Mouse (Mus musculus) neural tube, embryonic 11.5 days (tissue): ENCODE data around the gene Arhgap29. TPM values are rescaled to one million over a fixed set of nuclear protein-coding genes. Genes with fewer than 3 reads are reported as not detected.

ENCODE experiments used
- ATAC-seq: fragments of 200-750 bp; cut with Nextera tagmentation; 2 replicates; pipeline ENCODE4 v1.8.0; 2017; ENCODE audit warnings: moderate number of reproducible peaks, mild to moderate bottlenecking, moderate TSS enrichment, moderate library complexity; ENCODE audit not compliant: insufficient read depth, low FRiP score, low TSS enrichment
- DNase-seq: peaks from one replicate; pipeline ENCODE4 v3.0.0-alpha.2; 2015; ENCODE audit warnings: low spot score
- H3K27ac ChIP-seq: fragments of 300-500 bp; sonication (generic); 2 replicates; pipeline ENCODE4 v1.5.1; 2014; ENCODE audit warnings: low read depth, mild to moderate bottlenecking, low read length
- H3K27me3 ChIP-seq: fragments of 300-500 bp; sonication (generic); 2 replicates; pipeline ENCODE4 v1.6.1; 2014; ENCODE audit warnings: mild to moderate bottlenecking, low read length, mixed read lengths; ENCODE audit not compliant: control insufficient read depth, insufficient read depth
- H3K36me3 ChIP-seq: fragments of 300-500 bp; sonication (generic); 2 replicates; pipeline ENCODE4 v1.6.1; 2014; ENCODE audit warnings: mild to moderate bottlenecking, low read length, moderate library complexity, mixed read lengths; ENCODE audit not compliant: control insufficient read depth, insufficient read depth
- H3K4me1 ChIP-seq: fragments of 300-500 bp; sonication (generic); 2 replicates; pipeline ENCODE4 v1.6.1; 2014; ENCODE audit warnings: low read length, mixed read lengths; ENCODE audit not compliant: control insufficient read depth, insufficient read depth
- H3K4me2 ChIP-seq: fragments of 300-500 bp; sonication (generic); 2 replicates; pipeline ENCODE4 v1.6.1; 2014; ENCODE audit warnings: low read depth, mild to moderate bottlenecking, moderate library complexity
- H3K4me3 ChIP-seq: fragments of 300-500 bp; sonication (generic); 2 replicates; pipeline ENCODE4 v1.5.1; 2014; ENCODE audit warnings: low read depth, low read length
- H3K9ac ChIP-seq: fragments of 300-500 bp; sonication (generic); 2 replicates; pipeline ENCODE4 v1.6.1; 2014; ENCODE audit warnings: mild to moderate bottlenecking, low read length
- H3K9me3 ChIP-seq: fragments of 300-500 bp; sonication (generic); 2 replicates; pipeline ENCODE4 v1.6.1; 2016; ENCODE audit warnings: low read length; ENCODE audit not compliant: control insufficient read depth
- WGBS: fragments of 180-500 bp; shearing (Covaris S2); extraction: QIAGEN DNeasy Blood & Tissue Kit; methylation state at CpG from one replicate; pipeline ENCODE4 v1.1.7; 2014; 5-methylcytosine and 5-hydroxymethylcytosine counted together
- polyA plus RNA-seq: library from polyadenylated mRNA; unstranded; fragments of >200 nt; fragmentation: Nextera tagmentation; extraction: Ambion mirVana; gene quantifications from 2 replicates; pipeline ENCODE4 v1.2.1, GENCODE M21; 2014

The Arhgap29 gene
- polyA plus RNA-seq, 1 experiment from 2014 or later = 35.5 TPM

DNA sequence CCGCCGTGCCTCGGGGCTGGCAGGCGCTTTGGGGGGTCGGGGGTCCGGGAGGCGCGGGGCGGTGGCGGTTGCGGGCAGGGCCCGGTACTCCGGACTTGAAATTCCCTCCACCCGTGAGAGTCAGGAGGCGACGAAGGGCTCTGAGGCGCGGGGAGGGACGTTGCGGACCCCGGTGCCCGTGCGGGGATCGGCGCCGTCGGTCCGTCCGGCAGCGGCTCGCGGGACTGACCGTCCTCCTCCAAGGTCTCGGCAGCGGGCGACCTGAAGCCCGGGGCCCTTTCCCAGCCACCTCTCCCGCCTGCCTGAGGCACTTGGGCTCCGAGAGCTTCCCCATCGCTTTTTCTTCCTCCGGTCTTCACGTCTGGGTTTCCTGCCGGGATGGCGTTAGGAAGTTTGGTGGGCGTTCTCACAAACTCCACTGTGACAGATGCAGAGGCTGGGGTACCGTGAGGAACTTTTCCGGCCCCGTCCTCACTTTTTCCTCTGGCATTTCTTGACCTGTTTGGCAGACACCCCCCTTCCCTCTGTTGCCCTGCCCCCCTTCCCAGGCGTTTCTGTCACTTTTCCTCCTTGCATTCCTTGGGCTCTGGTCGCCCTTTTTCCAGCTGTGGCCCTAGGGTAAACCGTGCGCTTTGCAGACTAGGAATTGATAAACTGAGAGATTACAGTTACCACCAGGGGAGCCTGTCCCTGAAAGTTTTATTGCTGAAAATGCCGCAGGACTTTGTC is 1.3 kb downstream of the Arhgap29 start:
- H3K4me3 ChIP-seq = peak overlapping the region; percentile 61
- ATAC-seq (peak; percentile 5; the same call in 1 of the 2 replicates), DNase-seq (peak; percentile 26)
- H3K27me3 ChIP-seq = peaks cover 12% of the 10 kb centered on the region
- H3K36me3 ChIP-seq = no peaks in the 10 kb centered on the region
- no peaks in the 10 kb centered on the region for H3K9me3 ChIP-seq
- WGBS = under 1% methylated on average over 45 of the region's 53 CpGs
- no peaks in the 10 kb centered on the region for H3K4me1 ChIP-seq
- H3K27ac ChIP-seq = no peak overlapping the region
- H3K9ac ChIP-seq = peak overlapping the region; percentile 61
- peak overlapping the region; percentile 87 for H3K4me2 ChIP-seq

DNA sequence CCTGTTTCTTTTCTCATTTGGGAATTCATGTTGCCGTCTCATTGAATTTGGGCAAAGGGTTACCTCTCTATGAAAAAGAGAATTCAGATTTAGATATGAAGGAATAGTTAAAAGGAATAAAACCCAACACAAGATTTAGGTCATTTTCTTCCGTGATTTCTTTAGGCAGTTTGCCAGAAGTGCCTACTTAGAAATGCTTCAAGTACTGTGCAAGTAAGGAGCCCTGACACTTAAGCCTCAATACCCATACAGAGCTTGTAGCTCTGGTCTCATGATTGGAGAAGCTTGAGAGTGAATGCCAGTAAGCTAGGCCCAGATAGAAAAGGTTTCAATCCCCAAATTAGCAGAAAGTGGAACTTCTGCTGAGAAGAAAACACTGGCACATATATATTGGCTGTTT is 2.1 kb downstream of the Arhgap29 start:
- DNase-seq = no peak
- 58% methylated on average over 2 of the region's 2 CpGs for WGBS
- H3K27ac ChIP-seq = no peak overlapping the region
- H3K36me3 ChIP-seq = no peaks in the 10 kb centered on the region
- no peaks in the 10 kb centered on the region for H3K4me1 ChIP-seq
- no peak overlapping the region for H3K9ac ChIP-seq
- no peak for ATAC-seq
- no peak overlapping the region; the same call in 1 of the 2 replicates for H3K4me3 ChIP-seq
- no peaks in the 10 kb centered on the region for H3K9me3 ChIP-seq
- H3K4me2 ChIP-seq = no peak overlapping the region
- peaks cover 12% of the 10 kb centered on the region for H3K27me3 ChIP-seq

DNA sequence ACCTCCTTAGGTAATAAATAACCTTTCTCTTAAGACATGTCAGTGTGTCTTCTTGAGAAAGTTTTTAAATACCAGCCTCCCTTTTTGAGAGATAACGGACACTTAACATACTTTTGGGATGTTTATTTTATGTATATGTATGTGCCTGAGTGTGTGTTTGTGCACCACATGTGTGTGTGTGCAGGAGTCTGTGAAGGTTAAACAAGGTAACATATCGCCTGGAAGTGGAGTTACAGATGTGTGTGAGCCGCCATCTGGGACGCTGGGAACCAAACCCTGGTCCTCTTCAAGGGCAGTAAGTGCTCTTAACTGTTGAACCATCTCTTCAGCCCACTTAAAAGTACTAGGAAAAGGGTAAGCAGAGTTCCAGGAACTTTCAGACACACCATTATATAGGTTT is 3.2 kb downstream of the Arhgap29 start:
- no peaks in the 10 kb centered on the region for H3K9me3 ChIP-seq
- DNase-seq = no peak
- no peaks in the 10 kb centered on the region for H3K4me1 ChIP-seq
- no peak overlapping the region for H3K4me3 ChIP-seq
- no peaks in the 10 kb centered on the region for H3K36me3 ChIP-seq
- WGBS = 96% methylated on average over 4 of the region's 4 CpGs
- peaks cover 12% of the 10 kb centered on the region for H3K27me3 ChIP-seq
- ATAC-seq = no peak
- no peak overlapping the region for H3K4me2 ChIP-seq
- H3K27ac ChIP-seq = no peak overlapping the region
- no peak overlapping the region for H3K9ac ChIP-seq

DNA sequence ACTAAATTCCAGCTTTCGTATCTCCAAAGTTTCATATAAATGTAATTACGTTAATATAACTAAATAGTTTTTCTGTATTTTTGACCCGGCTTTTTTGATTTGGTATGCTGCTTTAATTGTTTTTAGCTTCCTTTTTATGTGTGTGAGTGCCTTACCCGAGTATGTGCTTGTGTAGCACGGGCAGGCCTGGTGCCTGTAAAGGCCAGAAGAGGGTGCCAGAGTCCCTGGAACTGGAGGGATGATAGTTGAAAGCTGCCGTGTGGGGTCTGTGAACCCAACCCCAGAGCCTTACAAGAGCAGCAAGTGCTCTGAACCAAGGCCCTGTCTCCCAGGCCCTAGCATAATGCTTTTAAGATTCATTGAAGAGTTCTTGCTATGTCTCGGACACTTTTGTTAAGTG is 4.4 kb downstream of the Arhgap29 start:
- ATAC-seq (no peak), DNase-seq (no peak)
- H3K4me1 ChIP-seq = no peaks in the 10 kb centered on the region
- no peaks in the 10 kb centered on the region for H3K36me3 ChIP-seq
- H3K4me3 ChIP-seq = no peak overlapping the region
- H3K4me2 ChIP-seq = no peak overlapping the region
- peaks cover 12% of the 10 kb centered on the region for H3K27me3 ChIP-seq
- H3K27ac ChIP-seq = no peak overlapping the region
- no peak overlapping the region for H3K9ac ChIP-seq
- H3K9me3 ChIP-seq = no peaks in the 10 kb centered on the region
- 88% methylated on average over 7 of the region's 7 CpGs for WGBS

DNA sequence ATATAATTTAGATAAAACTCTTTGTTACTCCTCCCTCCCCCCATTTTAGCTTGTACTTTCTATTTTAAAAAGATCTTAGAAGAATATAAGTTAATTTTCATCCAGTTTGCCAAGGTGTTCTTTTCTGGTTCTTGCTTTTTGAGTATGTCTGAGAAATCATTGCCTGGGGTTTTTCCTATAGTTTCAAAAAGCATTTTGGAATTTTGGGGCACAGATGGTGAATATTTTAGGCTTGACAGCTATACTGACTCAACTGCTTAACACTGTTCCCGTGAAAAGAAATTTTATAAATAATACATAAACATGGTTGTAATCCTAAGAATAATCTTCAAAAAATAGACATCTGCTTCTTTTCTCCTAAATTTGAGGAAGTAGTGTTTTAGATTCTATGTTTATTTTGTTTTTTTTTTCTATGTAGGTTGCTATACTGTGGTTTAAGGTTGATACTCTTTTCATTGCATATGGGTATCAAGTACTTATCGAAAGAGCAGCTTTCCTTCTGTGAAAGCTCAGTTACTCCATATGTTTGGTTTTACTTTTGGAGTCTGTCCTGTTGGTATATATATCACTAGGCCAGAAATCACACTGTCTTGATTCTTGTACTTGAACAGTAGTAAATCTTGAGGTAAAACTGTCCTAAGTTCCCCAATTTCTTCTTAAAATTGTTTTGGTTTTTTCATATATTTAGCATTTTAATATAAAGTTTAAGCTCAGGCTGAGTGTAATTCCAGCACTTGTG is 5.4 kb downstream of the Arhgap29 start:
- peaks cover 12% of the 10 kb centered on the region for H3K27me3 ChIP-seq
- no peak for ATAC-seq
- H3K4me3 ChIP-seq = no peak overlapping the region
- no peaks in the 10 kb centered on the region for H3K4me1 ChIP-seq
- no peak overlapping the region for H3K9ac ChIP-seq
- 87% methylated on average over 2 of the region's 2 CpGs for WGBS
- H3K36me3 ChIP-seq = no peaks in the 10 kb centered on the region
- H3K27ac ChIP-seq = no peak overlapping the region
- no peak for DNase-seq
- H3K4me2 ChIP-seq = no peak overlapping the region
- no peaks in the 10 kb centered on the region for H3K9me3 ChIP-seq

DNA sequence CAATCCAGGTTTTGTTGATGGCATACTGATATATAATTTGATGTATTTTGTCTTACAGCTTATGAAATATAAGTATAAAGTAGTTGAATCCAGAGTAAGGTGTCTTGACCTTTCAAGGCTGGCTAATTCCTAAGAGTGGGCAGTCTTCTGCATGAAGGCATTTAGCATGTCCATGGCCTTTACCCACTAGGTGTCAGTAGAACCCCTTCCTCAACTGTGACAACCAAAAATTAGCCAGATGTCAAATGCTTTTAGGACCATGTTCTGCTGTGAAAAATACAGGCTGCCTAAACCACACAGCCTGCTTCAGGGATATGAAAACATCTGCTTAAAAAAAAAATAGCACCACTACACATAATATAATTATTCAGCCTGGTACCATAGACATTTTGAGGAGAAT is 11.8 kb downstream of the Arhgap29 start:
- Histone ChIP-seq H3K27me3 (no peaks in the 10 kb centered on the region), H3K27ac (no peak overlapping the region), H3K9ac (no peak overlapping the region), H3K9me3 (no peaks in the 10 kb centered on the region), H3K4me3 (no peak overlapping the region), H3K4me1 (no peaks in the 10 kb centered on the region), H3K36me3 (no peaks in the 10 kb centered on the region), H3K4me2 (no peak overlapping the region)
- ATAC-seq = no peak
- peak; percentile 56 for DNase-seq

DNA sequence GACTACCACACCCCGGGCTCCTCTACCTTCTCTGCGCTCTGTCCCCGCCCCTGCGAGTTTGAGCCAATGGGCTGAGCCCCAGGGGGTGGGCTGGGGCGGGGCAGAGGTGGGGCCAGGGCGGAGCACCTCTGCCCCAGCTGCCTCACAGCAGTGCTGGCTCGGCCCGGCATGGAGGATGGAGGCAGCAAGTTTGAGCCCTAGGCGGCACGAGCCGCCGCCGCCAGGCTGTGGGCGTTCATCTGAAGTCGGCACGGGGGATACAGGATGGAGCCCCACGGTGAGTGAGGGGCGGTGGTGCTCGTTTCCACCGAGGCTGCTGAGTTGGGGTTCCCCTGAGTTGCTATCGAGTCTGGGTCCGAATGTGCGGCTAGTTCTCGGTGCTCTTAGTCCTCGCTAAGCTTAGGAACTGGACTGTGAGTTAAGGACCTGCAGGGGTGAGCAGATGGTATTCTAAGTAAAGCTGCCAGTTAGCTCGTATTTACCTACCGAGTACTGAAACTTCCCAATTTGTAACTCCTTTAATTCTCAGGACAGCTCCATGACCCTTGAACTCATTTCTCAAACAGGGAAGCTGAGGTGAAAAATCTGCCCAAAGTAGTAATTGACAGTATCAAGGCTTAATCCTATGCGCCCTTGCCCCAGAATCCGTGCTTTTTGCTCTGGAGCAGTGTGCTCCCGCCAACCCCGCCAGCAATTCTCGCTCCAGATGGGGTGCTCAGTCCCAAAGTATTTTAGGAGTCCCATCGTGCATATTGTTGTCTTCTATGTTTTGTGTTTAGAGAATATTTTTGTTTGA is 15.5 kb downstream of the Arhgap29 start:
- peak; percentile 100 for ATAC-seq
- peak overlapping the region; percentile 23; the same call in 1 of the 2 replicates for H3K9ac ChIP-seq
- WGBS = under 1% methylated on average over 33 of the region's 33 CpGs
- H3K9me3 ChIP-seq = no peaks in the 10 kb centered on the region
- no peaks in the 10 kb centered on the region for H3K4me1 ChIP-seq
- no peak overlapping the region for H3K27ac ChIP-seq
- no peaks in the 10 kb centered on the region for H3K27me3 ChIP-seq
- DNase-seq = peak; percentile 90
- H3K36me3 ChIP-seq = no peaks in the 10 kb centered on the region
- H3K4me2 ChIP-seq = peak overlapping the region; percentile 52
- peak overlapping the region; percentile 47 for H3K4me3 ChIP-seq

DNA sequence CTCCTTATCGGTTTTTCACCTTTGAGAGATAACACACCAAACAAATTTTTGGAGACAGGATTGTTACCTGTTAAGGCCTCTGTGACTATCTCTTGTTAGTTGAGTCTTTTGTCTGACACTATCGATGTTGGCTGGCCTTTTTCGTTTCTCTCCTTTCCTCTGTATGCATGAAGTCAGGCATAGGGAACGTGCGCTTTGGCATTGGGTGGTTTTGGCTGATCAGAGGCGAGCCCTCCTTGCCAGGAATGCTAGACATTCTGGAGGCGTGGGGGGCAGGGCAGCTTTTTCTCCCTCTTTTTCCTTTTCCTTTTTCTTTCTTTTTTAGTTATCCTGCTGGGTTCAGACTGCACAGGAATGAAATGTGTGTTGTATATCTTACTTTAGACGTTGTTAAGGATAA is 16.3 kb downstream of the Arhgap29 start:
- ATAC-seq = no peak
- Histone ChIP-seq H3K9me3 (no peaks in the 10 kb centered on the region), H3K4me3 (peak overlapping the region; percentile 47; the same call in 1 of the 2 replicates), H3K4me1 (no peaks in the 10 kb centered on the region), H3K9ac (no peak overlapping the region), H3K27me3 (no peaks in the 10 kb centered on the region), H3K4me2 (0 out of 2 replicates have a peak overlapping the region, but pooled peaks have one; percentile 10), H3K36me3 (no peaks in the 10 kb centered on the region), H3K27ac (no peak overlapping the region)
- WGBS = 4% methylated on average over 8 of the region's 8 CpGs
- peak; percentile 36 for DNase-seq
